Mouse (Mus musculus) lung, postnatal 0 days (tissue): ENCODE measurements around the gene Pam. TPM values are rescaled to one million over a fixed set of nuclear protein-coding genes. Genes with fewer than 3 reads are reported as not detected.

Experiments
- ATAC-seq: fragments of 200-750 bp; cut with Nextera tagmentation; 2 replicates; pipeline ENCODE4 v1.8.0; 2017; ENCODE audit warnings: moderate library complexity
- DNase-seq: peaks from one replicate; pipeline ENCODE4 v3.0.0-alpha.2; 2016; ENCODE audit warnings: low spot score
- H3K27ac ChIP-seq: fragments of 300-500 bp; sonication (generic); 2 replicates; pipeline ENCODE4 v1.5.1; 2014; ENCODE audit warnings: antibody characterized with exemption, mild to moderate bottlenecking, low read length, mixed read lengths
- H3K27me3 ChIP-seq: fragments of 300-500 bp; sonication (generic); replicated peaks from 2 replicates; pipeline ENCODE4 v1.6.1; 2014; ENCODE audit warnings: low read length, mixed read lengths; ENCODE audit not compliant: insufficient read depth
- H3K36me3 ChIP-seq: fragments of 300-500 bp; sonication (generic); 2 replicates; pipeline ENCODE4 v1.6.1; 2014; ENCODE audit warnings: low read length, mixed read lengths; ENCODE audit not compliant: insufficient read depth
- H3K4me1 ChIP-seq: fragments of 300-500 bp; sonication (generic); 2 replicates; pipeline ENCODE4 v1.6.1; 2014; ENCODE audit warnings: antibody characterized with exemption, low read depth, low read length, mixed read lengths; ENCODE audit not compliant: insufficient read depth
- H3K4me2 ChIP-seq: fragments of 300-500 bp; sonication (generic); replicated peaks from 2 replicates; pipeline ENCODE4 v1.6.1; 2014; ENCODE audit warnings: low read depth, mild to moderate bottlenecking, low read length, moderate library complexity, mixed read lengths
- H3K4me3 ChIP-seq: fragments of 300-500 bp; sonication (generic); 2 replicates; pipeline ENCODE4 v1.5.1; 2014; ENCODE audit warnings: low read depth, low read length
- H3K9ac ChIP-seq: fragments of 300-500 bp; sonication (generic); replicated peaks from 2 replicates; pipeline ENCODE4 v1.6.1; 2014; ENCODE audit warnings: low read depth, mild to moderate bottlenecking
- H3K9me3 ChIP-seq: fragments of 300-500 bp; sonication (generic); 2 replicates; pipeline ENCODE4 v1.6.1; 2016; ENCODE audit warnings: low read length, mixed read lengths
- CTCF ChIP-seq: IDR thresholded peaks from 2 replicates; pipeline ENCODE4 v1.5.1; 2016; ENCODE audit warnings: antibody characterized with exemption, mild to moderate bottlenecking
- EP300 ChIP-seq: IDR thresholded peaks from 2 replicates; pipeline ENCODE4 v1.6.1; 2016; ENCODE audit warnings: antibody characterized with exemption, mild to moderate bottlenecking, control low read depth
- WGBS: fragments of 180-500 bp; shearing (Covaris S2); extraction: QIAGEN DNeasy Blood & Tissue Kit; methylation state at CpG from one replicate; pipeline ENCODE4 v1.1.7; 2014; 5-methylcytosine and 5-hydroxymethylcytosine counted together
- polyA plus RNA-seq: library from polyadenylated mRNA; unstranded; fragments of >200 nt; fragmentation: Nextera tagmentation; extraction: Ambion mirVana; gene quantifications from 2 replicates; pipeline ENCODE4 v1.2.1, GENCODE M21; 2015

Gene Pam
- polyA plus RNA-seq, 1 experiment from 2014 or later: 90.3 TPM

DNA sequence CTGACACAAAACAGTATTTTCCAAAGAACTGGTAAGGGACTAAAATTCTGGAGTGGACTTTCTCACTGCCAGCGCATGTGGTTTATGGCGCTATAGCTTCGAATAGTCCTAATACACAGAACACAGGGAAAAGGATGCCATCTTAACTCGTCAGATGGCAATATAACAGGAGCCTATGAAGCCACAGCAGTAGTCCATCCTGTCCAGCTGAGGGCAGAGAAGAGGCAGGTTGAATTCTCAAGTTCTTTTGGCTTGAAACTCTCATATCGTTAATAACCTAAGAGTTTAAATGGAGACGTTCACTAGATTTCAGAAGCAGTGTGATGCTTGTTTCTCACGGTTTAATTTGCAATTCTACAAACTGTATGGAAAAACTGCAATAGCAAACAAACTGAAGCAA is 211.9 kb downstream of the Pam start:
- Histone ChIP-seq H3K36me3 (0 out of 2 replicates have a peak, but pooled peaks cover 4% of the 10 kb centered on the region), H3K27ac (no peak overlapping the region), H3K4me1 (no peaks in the 10 kb centered on the region), H3K9me3 (no peaks in the 10 kb centered on the region), H3K9ac (no peak overlapping the region), H3K4me2 (no peak overlapping the region), H3K4me3 (no peak overlapping the region), H3K27me3 (no peaks in the 10 kb centered on the region)
- TF ChIP-seq CTCF: peak; percentile 42; the same call in 1 of the 2 replicates
- TF ChIP-seq EP300: no peak
- DNase-seq (no peak), ATAC-seq (no peak)
- 85% methylated on average over 7 of the region's 7 CpGs for WGBS

DNA sequence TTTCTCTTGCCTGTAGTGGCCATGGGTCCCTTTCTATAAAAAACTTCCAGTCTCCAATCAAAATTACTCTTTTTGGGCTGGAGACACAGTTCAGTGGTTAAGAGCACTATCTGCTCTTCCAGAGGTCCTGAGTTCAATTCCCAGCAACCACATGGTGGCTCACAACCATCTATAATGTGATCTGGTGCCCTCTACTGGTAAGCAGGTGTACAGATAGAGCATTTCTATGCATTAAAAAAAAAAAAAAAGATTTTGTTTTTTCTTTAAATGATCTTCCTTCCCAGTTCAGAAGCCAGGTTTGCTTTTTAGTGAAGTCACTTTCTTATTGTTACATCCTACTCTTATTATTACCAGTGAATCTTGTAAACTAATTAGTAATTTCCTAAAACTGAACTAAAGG is 218.4 kb downstream of the Pam start:
- no peaks in the 10 kb centered on the region for H3K4me1 ChIP-seq
- TF ChIP-seq EP300 (no peak), CTCF (peak; percentile 11; the same call in 1 of the 2 replicates)
- H3K27me3 ChIP-seq: no peaks in the 10 kb centered on the region
- H3K27ac ChIP-seq: no peak overlapping the region
- DNase-seq: no peak
- no peaks in the 10 kb centered on the region for H3K9me3 ChIP-seq
- no peak overlapping the region for H3K4me3 ChIP-seq
- H3K4me2 ChIP-seq: no peak overlapping the region
- H3K9ac ChIP-seq: no peak overlapping the region
- no peak for ATAC-seq
- H3K36me3 ChIP-seq: no peaks in the 10 kb centered on the region

DNA sequence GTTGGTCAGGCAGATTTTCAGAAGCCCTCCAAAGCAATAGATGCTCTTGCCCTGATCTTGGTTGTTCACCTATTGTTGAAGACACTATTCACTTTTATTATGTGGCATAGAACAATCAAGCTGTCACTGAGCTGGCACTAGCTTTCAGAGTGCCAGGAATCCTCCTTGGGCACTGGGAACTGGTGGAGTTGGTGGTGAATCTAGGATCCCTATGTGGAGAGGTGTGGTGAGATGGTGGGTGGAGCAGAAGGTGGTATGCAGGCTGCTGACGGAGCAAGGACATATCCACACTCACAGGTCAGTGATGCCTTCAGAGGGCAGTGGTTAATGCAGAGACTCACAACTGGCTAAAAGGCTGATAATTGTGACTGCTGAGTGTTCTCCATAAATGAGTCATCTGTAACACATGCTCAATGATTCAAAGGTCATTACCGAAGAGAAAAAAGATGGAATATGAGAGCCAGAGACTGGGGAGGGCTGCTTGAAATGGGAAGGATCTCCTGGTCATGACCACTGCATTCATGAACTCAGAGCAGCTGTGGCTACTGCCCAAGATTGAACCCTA is 221.9 kb downstream of the Pam start:
- Histone ChIP-seq H3K36me3 (no peaks in the 10 kb centered on the region), H3K27me3 (no peaks in the 10 kb centered on the region), H3K27ac (no peak overlapping the region), H3K9me3 (no peaks in the 10 kb centered on the region), H3K4me1 (no peaks in the 10 kb centered on the region), H3K4me3 (no peak overlapping the region), H3K9ac (no peak overlapping the region), H3K4me2 (no peak overlapping the region)
- ATAC-seq (no peak), DNase-seq (no peak)
- 84% methylated on average over 2 of the region's 2 CpGs for WGBS
- no peak for TF ChIP-seq CTCF

DNA sequence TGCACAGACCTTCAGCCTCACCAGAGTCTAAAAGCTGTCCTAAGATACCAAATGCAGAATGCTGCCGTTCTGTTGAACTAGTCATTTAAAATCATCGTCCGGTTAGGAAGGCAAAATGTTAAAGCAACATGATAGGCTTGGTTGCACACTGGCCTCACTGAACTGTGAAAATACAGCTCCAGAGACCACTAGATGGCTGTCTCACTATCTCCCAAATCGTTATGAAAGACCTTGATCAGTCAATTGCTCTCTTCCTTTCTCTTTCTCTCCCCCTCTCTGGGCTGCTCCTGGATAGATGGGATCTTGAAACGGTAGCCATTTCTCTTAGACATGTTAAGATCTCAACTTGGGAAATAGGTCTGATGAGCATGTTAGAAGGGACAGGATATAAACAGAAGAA is 223.0 kb downstream of the Pam start:
- Histone ChIP-seq H3K4me1 (no peaks in the 10 kb centered on the region), H3K9ac (no peak overlapping the region), H3K36me3 (no peaks in the 10 kb centered on the region), H3K27ac (no peak overlapping the region), H3K9me3 (no peaks in the 10 kb centered on the region), H3K4me2 (no peak overlapping the region), H3K27me3 (no peaks in the 10 kb centered on the region), H3K4me3 (no peak overlapping the region)
- ATAC-seq: no peak
- TF ChIP-seq CTCF: peak; percentile 36
- TF ChIP-seq EP300: no peak
- DNase-seq: no peak
- 38% methylated on average over 5 of the region's 5 CpGs for WGBS

DNA sequence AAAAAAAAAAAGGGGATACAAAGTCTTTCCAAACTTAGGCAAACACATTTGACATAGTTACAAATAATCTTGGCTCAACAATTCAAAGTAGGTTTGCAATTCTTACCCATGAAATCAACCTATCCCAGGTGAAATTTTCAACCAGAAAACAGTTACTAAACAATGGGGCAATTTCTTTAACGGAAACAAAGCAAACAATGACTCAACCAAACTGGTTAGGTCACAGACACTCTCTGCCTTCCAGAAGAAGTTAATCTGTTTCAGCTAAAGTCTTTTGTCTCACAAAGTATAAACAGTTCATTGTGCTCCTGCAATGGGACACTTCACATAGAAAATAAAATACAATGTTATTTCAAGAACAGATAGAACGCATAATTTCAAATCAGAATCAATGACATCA is 223.4 kb downstream of the Pam start:
- ATAC-seq (no peak), DNase-seq (no peak)
- Histone ChIP-seq H3K4me3 (no peak overlapping the region), H3K27ac (no peak overlapping the region), H3K9me3 (no peaks in the 10 kb centered on the region), H3K4me1 (no peaks in the 10 kb centered on the region), H3K36me3 (no peaks in the 10 kb centered on the region), H3K9ac (no peak overlapping the region), H3K27me3 (no peaks in the 10 kb centered on the region), H3K4me2 (no peak overlapping the region)
- TF ChIP-seq EP300 (no peak), CTCF (no peak)
- WGBS: 53% methylated on average over 2 of the region's 2 CpGs

DNA sequence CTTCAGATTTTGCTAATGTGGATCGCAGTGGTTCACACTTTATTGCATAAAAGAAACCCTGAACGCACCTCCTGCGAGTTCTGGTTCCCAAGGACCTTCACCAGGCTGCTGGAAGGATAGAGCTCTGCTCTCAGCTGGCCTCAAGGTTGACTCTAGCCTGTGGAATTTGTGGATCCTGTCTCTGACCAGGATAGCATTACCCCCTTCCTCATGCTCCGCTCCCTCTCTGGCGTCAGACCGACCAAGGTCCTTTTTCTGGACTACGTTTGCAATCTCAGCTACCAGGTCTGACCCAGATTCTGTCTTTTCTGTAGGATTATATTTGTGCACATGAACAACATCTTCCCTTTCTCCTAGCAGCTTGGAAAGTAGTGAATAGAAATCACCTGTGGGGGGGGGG is 231.3 kb downstream of the Pam start:
- H3K9ac ChIP-seq: no peak overlapping the region
- no peak overlapping the region for H3K27ac ChIP-seq
- no peaks in the 10 kb centered on the region for H3K27me3 ChIP-seq
- H3K9me3 ChIP-seq: no peaks in the 10 kb centered on the region
- ATAC-seq (no peak), DNase-seq (no peak)
- no peaks in the 10 kb centered on the region for H3K36me3 ChIP-seq
- 97% methylated on average over 7 of the region's 7 CpGs for WGBS
- no peaks in the 10 kb centered on the region for H3K4me1 ChIP-seq
- no peak overlapping the region for H3K4me2 ChIP-seq
- TF ChIP-seq CTCF: no peak
- TF ChIP-seq EP300: no peak
- H3K4me3 ChIP-seq: no peak overlapping the region

DNA sequence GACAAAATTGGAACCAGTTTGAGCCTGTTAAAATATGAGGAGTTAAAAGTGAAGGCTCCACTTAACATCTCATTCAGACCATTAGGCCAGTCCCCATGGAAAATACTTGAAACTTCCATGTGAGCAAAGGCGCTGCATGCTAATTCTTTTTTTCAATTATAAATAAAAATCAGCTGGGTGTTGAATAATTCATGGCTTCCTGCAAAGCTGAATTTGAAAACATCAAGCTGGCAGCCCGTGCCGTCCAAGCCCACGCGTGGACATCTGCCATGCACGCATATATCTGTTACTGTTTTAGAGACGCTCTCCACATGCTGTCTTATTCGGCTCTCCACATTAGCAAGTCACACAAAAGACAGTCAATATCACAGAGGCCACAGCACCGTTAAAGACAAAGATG is 232.3 kb downstream of the Pam start:
- Histone ChIP-seq H3K4me2 (no peak overlapping the region), H3K4me1 (no peaks in the 10 kb centered on the region), H3K36me3 (no peaks in the 10 kb centered on the region), H3K4me3 (no peak overlapping the region), H3K27ac (no peak overlapping the region), H3K9me3 (no peaks in the 10 kb centered on the region), H3K9ac (no peak overlapping the region), H3K27me3 (no peaks in the 10 kb centered on the region)
- DNase-seq: no peak
- 65% methylated on average over 9 of the region's 9 CpGs for WGBS
- no peak for ATAC-seq
- TF ChIP-seq CTCF: no peak
- TF ChIP-seq EP300: no peak
